Mouse (Mus musculus) midbrain, postnatal 0 days (tissue): ENCODE measurements at regions not wholly inside any gene's neighbourhood (a gene's known extent, or its start where the extent isn't known, plus 50 kb on each side); places are given as distances from the start of the nearest gene placed in this dataset.

Source experiments
- ATAC-seq: fragments of 200-750 bp; cut with Nextera tagmentation; 2 replicates; pipeline ENCODE4 v1.8.0; 2017; ENCODE audit warnings: moderate number of reproducible peaks, mild to moderate bottlenecking, moderate TSS enrichment, moderate library complexity; ENCODE audit not compliant: low FRiP score
- DNase-seq: peaks from one replicate; pipeline ENCODE4 v3.0.0-alpha.2; 2015; ENCODE audit warnings: low spot score
- H3K27ac ChIP-seq: fragments of 300-500 bp; sonication (generic); 2 replicates; pipeline ENCODE4 v1.5.1; 2014; ENCODE audit warnings: low read depth, mild to moderate bottlenecking, low read length, mixed read lengths
- H3K27me3 ChIP-seq: fragments of 300-500 bp; sonication (generic); 2 replicates; pipeline ENCODE4 v1.6.1; 2014; ENCODE audit warnings: low read length, control low read depth, mixed read lengths; ENCODE audit not compliant: insufficient read depth
- H3K36me3 ChIP-seq: fragments of 300-500 bp; sonication (generic); 2 replicates; pipeline ENCODE4 v1.6.1; 2014; ENCODE audit warnings: low read length, control low read depth, mixed read lengths; ENCODE audit not compliant: insufficient read depth
- H3K4me1 ChIP-seq: fragments of 300-500 bp; sonication (generic); 2 replicates; pipeline ENCODE4 v1.6.1; 2014; ENCODE audit warnings: mild to moderate bottlenecking, control low read depth, antibody characterized with exemption, low read length, mixed read lengths; ENCODE audit not compliant: insufficient read depth
- H3K4me2 ChIP-seq: fragments of 300-500 bp; sonication (generic); 2 replicates; pipeline ENCODE4 v1.6.1; 2014; ENCODE audit warnings: low read depth, mild to moderate bottlenecking, low read length, mixed read lengths; ENCODE audit not compliant: poor library complexity, severe bottlenecking
- H3K4me3 ChIP-seq: fragments of 300-500 bp; sonication (generic); 2 replicates; pipeline ENCODE4 v1.5.1; 2014; ENCODE audit warnings: low read depth, mild to moderate bottlenecking, low read length, moderate library complexity
- H3K9ac ChIP-seq: fragments of 300-500 bp; sonication (generic); replicated peaks from 2 replicates; pipeline ENCODE4 v1.6.1; 2014; ENCODE audit warnings: mild to moderate bottlenecking, low read length, moderate library complexity, mixed read lengths; ENCODE audit not compliant: poor library complexity, severe bottlenecking
- H3K9me3 ChIP-seq: fragments of 300-500 bp; sonication (generic); 2 replicates; pipeline ENCODE4 v1.6.1; 2016; ENCODE audit warnings: low read length, control low read depth
- CTCF ChIP-seq: IDR thresholded peaks from 2 replicates; pipeline ENCODE4 v1.5.1; 2016; ENCODE audit warnings: antibody characterized with exemption, mild to moderate bottlenecking
- WGBS: fragments of 180-500 bp; shearing (Covaris S2); extraction: QIAGEN DNeasy Blood & Tissue Kit; methylation state at CpG from one replicate; pipeline ENCODE4 v1.1.7; 2014; 5-methylcytosine and 5-hydroxymethylcytosine counted together

DNA sequence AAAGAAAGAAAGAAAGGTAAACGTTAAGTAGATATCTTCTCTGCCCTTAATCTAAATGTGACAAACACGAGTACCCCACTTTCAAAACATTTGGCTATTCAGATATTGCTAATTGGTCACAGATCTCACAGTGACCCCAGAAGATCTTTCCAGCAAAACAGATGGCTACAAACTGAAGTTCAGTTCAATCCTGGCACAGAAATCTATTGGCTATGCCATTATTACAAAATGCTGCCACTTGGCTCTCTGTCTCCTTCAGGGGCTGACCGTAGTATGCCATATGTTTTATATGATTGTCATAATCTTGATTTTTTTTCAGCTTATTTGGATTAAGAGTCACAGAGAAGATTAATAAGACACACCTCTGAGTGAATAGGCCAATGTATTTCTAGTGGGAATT is 873.2 kb downstream of the Slc22a22 start:
- Histone ChIP-seq H3K27ac (no peak overlapping the region), H3K9ac (no peak overlapping the region), H3K4me3 (no peak overlapping the region), H3K36me3 (no peaks in the 10 kb centered on the region), H3K9me3 (no peaks in the 10 kb centered on the region), H3K4me1 (no peaks in the 10 kb centered on the region), H3K4me2 (no peak overlapping the region), H3K27me3 (no peaks in the 10 kb centered on the region)
- 91% methylated on average over 3 of the region's 3 CpGs for WGBS
- TF ChIP-seq CTCF: no peak
- DNase-seq: no peak
- ATAC-seq: no peak

DNA sequence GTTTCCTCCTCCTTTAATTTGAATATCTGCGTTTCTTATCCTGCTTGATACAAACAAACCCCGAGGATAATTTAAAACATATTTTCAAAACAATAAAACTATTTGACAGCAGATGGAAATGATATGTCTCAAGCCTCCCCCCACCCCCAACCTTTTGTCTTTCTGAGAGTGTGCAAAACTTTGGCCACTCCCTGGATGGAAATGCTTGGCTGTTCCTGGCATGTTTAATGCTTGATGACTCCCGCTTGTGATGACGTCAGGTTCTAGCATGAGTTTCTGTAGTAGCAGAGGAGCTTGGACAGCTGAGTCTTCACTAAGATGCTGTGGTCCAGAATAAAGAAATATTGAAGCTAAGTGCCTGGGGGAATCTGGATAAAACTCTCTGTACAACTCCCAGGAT is 884.8 kb downstream of the Slc22a22 start:
- Histone ChIP-seq H3K36me3 (no peaks in the 10 kb centered on the region), H3K27me3 (no peaks in the 10 kb centered on the region), H3K4me1 (no peaks in the 10 kb centered on the region), H3K27ac (no peak overlapping the region), H3K4me2 (no peak overlapping the region), H3K4me3 (no peak overlapping the region), H3K9me3 (no peaks in the 10 kb centered on the region), H3K9ac (no peak overlapping the region)
- no peak for DNase-seq
- no peak for TF ChIP-seq CTCF
- 92% methylated on average over 4 of the region's 4 CpGs for WGBS
- no peak for ATAC-seq

DNA sequence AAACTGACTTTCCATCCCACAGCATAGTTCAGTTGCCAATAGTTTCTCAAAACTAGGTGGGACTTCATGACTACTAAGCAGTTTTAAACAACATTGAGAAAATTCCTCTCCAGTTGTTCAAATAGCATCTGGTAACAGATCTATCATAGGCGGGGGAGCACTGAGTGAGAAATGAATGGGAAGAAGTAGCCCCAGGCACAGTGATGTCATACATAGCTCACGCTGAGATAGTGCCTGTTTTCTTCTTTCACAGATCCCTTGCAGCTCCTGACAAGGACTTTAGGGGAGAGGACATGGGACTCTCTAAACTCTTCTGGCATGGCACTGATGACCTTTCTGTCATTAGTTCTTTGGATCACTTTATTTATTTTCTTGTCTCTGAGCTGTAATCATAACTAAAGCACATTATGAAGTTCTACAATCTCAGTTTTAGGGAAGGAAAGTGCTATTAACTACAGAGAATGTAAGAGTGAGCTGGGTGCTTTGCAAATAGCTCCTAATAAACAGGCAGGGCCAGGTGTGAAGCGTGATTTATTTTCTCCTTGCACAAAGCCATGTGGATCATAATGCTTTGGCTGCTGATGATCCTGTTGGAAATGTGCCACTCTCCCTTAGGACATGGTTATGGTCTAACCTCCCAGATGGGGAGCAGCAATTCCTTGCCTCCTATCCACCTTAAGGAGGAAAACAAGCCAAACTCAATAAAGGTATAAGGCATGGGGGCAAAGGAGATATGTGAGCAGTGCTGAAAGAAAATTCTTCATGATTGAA is 896.5 kb downstream of the Slc22a22 start:
- H3K4me2 ChIP-seq: no peak overlapping the region
- DNase-seq (no peak), ATAC-seq (no peak)
- TF ChIP-seq CTCF: no peak
- 79% methylated on average over 3 of the region's 3 CpGs for WGBS
- H3K36me3 ChIP-seq: no peaks in the 10 kb centered on the region
- H3K9ac ChIP-seq: no peak overlapping the region
- no peaks in the 10 kb centered on the region for H3K4me1 ChIP-seq
- no peak overlapping the region for H3K27ac ChIP-seq
- no peaks in the 10 kb centered on the region for H3K9me3 ChIP-seq
- no peaks in the 10 kb centered on the region for H3K27me3 ChIP-seq
- no peak overlapping the region for H3K4me3 ChIP-seq

DNA sequence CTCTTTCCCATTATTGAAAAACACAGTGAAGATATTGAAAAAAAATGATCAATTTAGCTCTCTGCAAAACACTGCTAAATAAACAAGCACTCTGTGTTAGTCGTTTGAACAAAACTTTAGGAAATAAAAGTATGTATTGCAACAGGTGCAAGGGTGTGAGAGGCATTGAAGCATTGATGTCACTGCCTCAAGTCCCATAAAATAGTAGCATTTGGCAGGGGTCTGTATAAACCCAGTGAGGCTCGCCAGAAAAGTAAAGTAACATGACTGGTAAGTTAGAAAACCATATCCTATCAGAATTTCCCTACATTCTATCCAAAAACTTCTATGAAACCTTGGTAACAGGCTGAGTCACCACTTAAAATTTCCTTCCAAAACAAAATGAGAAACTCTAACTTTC is 914.2 kb downstream of the Slc22a22 start:
- H3K4me3 ChIP-seq: no peak overlapping the region
- no peaks in the 10 kb centered on the region for H3K9me3 ChIP-seq
- no peak for DNase-seq
- 70% methylated on average over 2 of the region's 2 CpGs for WGBS
- no peak for ATAC-seq
- no peaks in the 10 kb centered on the region for H3K27me3 ChIP-seq
- no peaks in the 10 kb centered on the region for H3K36me3 ChIP-seq
- no peak overlapping the region for H3K4me2 ChIP-seq
- no peaks in the 10 kb centered on the region for H3K4me1 ChIP-seq
- no peak for TF ChIP-seq CTCF
- no peak overlapping the region for H3K27ac ChIP-seq
- no peak overlapping the region for H3K9ac ChIP-seq

DNA sequence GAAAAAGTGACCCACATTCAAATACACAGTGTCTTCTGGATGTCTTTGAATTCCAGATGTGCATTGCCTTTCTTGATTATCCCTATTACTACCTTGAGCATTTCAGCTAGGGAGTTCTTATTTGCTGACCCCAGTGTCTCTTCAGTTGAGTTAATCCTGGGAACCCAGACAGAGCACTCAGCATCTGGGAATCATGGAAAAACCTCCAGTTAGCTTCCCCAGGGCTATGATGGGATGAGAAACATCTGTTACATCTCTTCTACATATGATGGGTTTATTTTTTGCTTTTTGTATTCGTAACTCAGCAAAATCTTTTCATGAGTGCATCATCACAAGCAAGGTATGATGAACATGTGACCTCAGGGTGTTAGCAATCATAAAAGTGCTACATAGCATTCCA is 914.6 kb downstream of the Slc22a22 start:
- DNase-seq (no peak), ATAC-seq (no peak)
- no peak overlapping the region for H3K4me3 ChIP-seq
- TF ChIP-seq CTCF: no peak
- H3K27ac ChIP-seq: no peak overlapping the region
- 81% methylated on average over 1 of the region's 1 CpGs for WGBS
- H3K4me1 ChIP-seq: no peaks in the 10 kb centered on the region
- H3K9ac ChIP-seq: no peak overlapping the region
- H3K36me3 ChIP-seq: no peaks in the 10 kb centered on the region
- no peaks in the 10 kb centered on the region for H3K9me3 ChIP-seq
- H3K4me2 ChIP-seq: no peak overlapping the region
- H3K27me3 ChIP-seq: no peaks in the 10 kb centered on the region

DNA sequence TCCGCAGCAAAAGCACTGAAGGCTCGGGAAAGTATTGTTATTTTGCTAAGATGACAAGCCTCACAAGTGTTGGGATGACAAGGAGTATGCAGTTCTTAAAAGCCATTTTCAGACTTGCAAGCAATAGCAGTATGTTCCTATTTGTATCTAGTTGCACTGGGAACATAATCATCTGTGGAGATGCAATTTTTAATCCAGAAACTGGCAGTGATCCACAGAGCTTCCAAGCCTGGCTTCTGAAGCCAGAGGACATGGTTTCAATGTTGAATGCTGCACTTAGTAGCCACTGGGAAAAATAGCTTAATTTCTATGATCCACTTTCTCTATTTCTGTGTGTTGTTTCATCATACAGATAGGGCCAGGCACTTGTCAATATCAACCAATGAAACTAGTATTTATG is 915.3 kb downstream of the Slc22a22 start:
- WGBS: 84% methylated on average over 2 of the region's 2 CpGs
- Histone ChIP-seq H3K36me3 (no peaks in the 10 kb centered on the region), H3K9me3 (no peaks in the 10 kb centered on the region), H3K4me2 (no peak overlapping the region), H3K9ac (no peak overlapping the region), H3K27ac (no peak overlapping the region), H3K4me1 (no peaks in the 10 kb centered on the region), H3K27me3 (no peaks in the 10 kb centered on the region), H3K4me3 (no peak overlapping the region)
- TF ChIP-seq CTCF: no peak
- ATAC-seq (no peak), DNase-seq (no peak)
